Mouse (Mus musculus) MEL (cell line): ENCODE data around the gene Ankrd44. TPM values are rescaled to one million over a fixed set of nuclear protein-coding genes. Genes with fewer than 3 reads are reported as not detected.
A peak's percentile ranks its signal among the peaks of the same experiment; 100 is the strongest.

Experiments used
- DNase-seq: peaks from one replicate; pipeline ENCODE4 v3.0.0; 2011; ENCODE audit warnings: low read depth, low spot score
- H3K27ac ChIP-seq: 2 replicates; pipeline ENCODE4 v1.5.1; 2012; ENCODE audit warnings: low read depth, mild to moderate bottlenecking, control low read depth, low read length, moderate library complexity; ENCODE audit not compliant: control insufficient read depth
- H3K27me3 ChIP-seq, 2 experiments: fragments of 150-350 bp in 1 of 2; sonication (generic) in 1 of 2; 2 replicates each; pipeline ENCODE4 v1.6.1; 2012; ENCODE audit warnings: low read length in 2 of 2, mild to moderate bottlenecking in 2 of 2, improper control_type of control experiment in 1 of 2, moderate library complexity in 1 of 2; ENCODE audit not compliant: insufficient read depth in 2 of 2, control insufficient read depth in 1 of 2
- H3K36me3 ChIP-seq, 2 experiments: 2 replicates each; pipeline ENCODE4 v1.6.1; 2012 to 2014; ENCODE audit warnings: low read length in 2 of 2, improper control_type of control experiment in 1 of 2, inconsistent platforms in 1 of 2, mild to moderate bottlenecking in 1 of 2; ENCODE audit not compliant: insufficient read depth in 2 of 2, control insufficient read depth in 1 of 2
- H3K4me1 ChIP-seq, 2 experiments: fragments of 150-350 bp in 1 of 2; sonication (generic) in 1 of 2; 2 replicates each; pipeline ENCODE4 v1.6.1; 2012; ENCODE audit warnings: low read length in 2 of 2, improper control_type of control experiment in 1 of 2, mild to moderate bottlenecking in 1 of 2; ENCODE audit not compliant: insufficient read depth in 2 of 2, control insufficient read depth in 1 of 2
- H3K4me3 ChIP-seq, 2 experiments: fragments of 150-350 bp in 1 of 2; sonication (generic) in 1 of 2; 2 replicates each; pipeline ENCODE4 v1.5.1; 2012; ENCODE audit warnings: low read depth in 2 of 2, low read length in 2 of 2, mild to moderate bottlenecking in 2 of 2, moderate library complexity in 2 of 2, control low read depth in 1 of 2, improper control_type of control experiment in 1 of 2; ENCODE audit not compliant: control insufficient read depth in 1 of 2, insufficient read depth in 1 of 2
- H3K79me2 ChIP-seq: 2 replicates; pipeline ENCODE4 v1.6.1; 2012; ENCODE audit warnings: mild to moderate bottlenecking, low read length, moderate library complexity; ENCODE audit not compliant: control insufficient read depth, poor library complexity, insufficient read depth
- H3K9ac ChIP-seq: 2 replicates; pipeline ENCODE4 v1.6.1; 2012; ENCODE audit warnings: low read depth, mild to moderate bottlenecking, control low read depth, low read length, moderate library complexity; ENCODE audit not compliant: control insufficient read depth, poor library complexity, severe bottlenecking
- H3K9me3 ChIP-seq: fragments of 150-350 bp; sonication (generic); replicated peaks from 2 replicates; pipeline ENCODE4 v1.6.1; 2012; ENCODE audit warnings: mild to moderate bottlenecking, low read length, improper control_type of control experiment, moderate library complexity; ENCODE audit not compliant: insufficient read depth
- CHD2 ChIP-seq: IDR thresholded peaks from 2 replicates; pipeline ENCODE4 v1.6.1; 2011; ENCODE audit warnings: low read length, improper control_type of control experiment
- EP300 ChIP-seq, 2 experiments: IDR thresholded peaks; 2 replicates each; pipeline ENCODE4 v1.6.1; 2011; ENCODE audit warnings: improper control_type of control experiment in 2 of 2, low read length in 2 of 2, low read depth in 1 of 2, mild to moderate bottlenecking in 1 of 2
- ETS1 ChIP-seq: IDR thresholded peaks from 2 replicates; pipeline ENCODE4 v1.6.1; 2012; ENCODE audit warnings: low read depth, mild to moderate bottlenecking, inconsistent platforms, low read length, improper control_type of control experiment, moderate library complexity
- GABPA ChIP-seq: IDR thresholded peaks from 2 replicates; pipeline ENCODE4 v1.6.1; 2012; ENCODE audit warnings: low read depth, mild to moderate bottlenecking, inconsistent platforms, low read length, improper control_type of control experiment, moderate library complexity
- GATA1 ChIP-seq: IDR thresholded peaks from 2 replicates; pipeline ENCODE4 v1.6.1; 2011; ENCODE audit warnings: low read depth, low read length, improper control_type of control experiment
- HCFC1 ChIP-seq: IDR thresholded peaks from 2 replicates; pipeline ENCODE4 v1.6.1; 2012; ENCODE audit warnings: low read depth, mild to moderate bottlenecking, inconsistent platforms, low read length, improper control_type of control experiment, moderate library complexity
- MAFK ChIP-seq: IDR thresholded peaks from 2 replicates; pipeline ENCODE4 v1.6.1; 2011; ENCODE audit warnings: low read depth, mild to moderate bottlenecking, low read length, improper control_type of control experiment, borderline replicate concordance
- MYB ChIP-seq: IDR thresholded peaks from 2 replicates; pipeline ENCODE4 v1.6.1; 2011; ENCODE audit warnings: mild to moderate bottlenecking, low read depth, low read length, improper control_type of control experiment
- NRF1 ChIP-seq: IDR thresholded peaks from 2 replicates; pipeline ENCODE4 v1.6.1; 2014; ENCODE audit warnings: low read depth, mild to moderate bottlenecking, inconsistent platforms, low read length, improper control_type of control experiment, moderate library complexity; ENCODE audit not compliant: poor library complexity, insufficient read depth, severe bottlenecking
- POLR2A ChIP-seq, 2 experiments: IDR thresholded peaks; 2 replicates each; pipeline ENCODE4 v1.6.1; 2011 to 2012; ENCODE audit warnings: low read length in 2 of 2, mild to moderate bottlenecking in 2 of 2, control low read depth in 1 of 2, improper control_type of control experiment in 1 of 2, low read depth in 1 of 2, moderate library complexity in 1 of 2; ENCODE audit not compliant: control insufficient read depth in 1 of 2, insufficient read depth in 1 of 2, poor library complexity in 1 of 2
- RAD21 ChIP-seq: IDR thresholded peaks from 2 replicates; pipeline ENCODE4 v1.6.1; 2011; ENCODE audit warnings: mild to moderate bottlenecking, low read depth, low read length, improper control_type of control experiment
- SIN3A ChIP-seq: IDR thresholded peaks from 2 replicates; pipeline ENCODE4 v1.6.1; 2012; ENCODE audit warnings: low read length, improper control_type of control experiment, inconsistent platforms
- SMC3 ChIP-seq: IDR thresholded peaks from 2 replicates; pipeline ENCODE4 v1.6.1; 2011; ENCODE audit warnings: low read depth, low read length, improper control_type of control experiment
- TCF12 ChIP-seq: IDR thresholded peaks from 2 replicates; pipeline ENCODE4 v1.6.1; 2014; ENCODE audit warnings: low read depth, mild to moderate bottlenecking, inconsistent platforms, low read length, improper control_type of control experiment, moderate library complexity
- ZC3H11A ChIP-seq: IDR thresholded peaks from 2 replicates; pipeline ENCODE4 v1.6.1; 2012; ENCODE audit warnings: low read depth, mild to moderate bottlenecking, inconsistent platforms, low read length, improper control_type of control experiment
- polyA plus RNA-seq, 2 experiments: library from polyadenylated mRNA; stranded (reverse) in 1 of 2; unstranded in 1 of 2; fragments of >175 nt in 1 of 2; fragments of >200 nt in 1 of 2; gene quantifications; 2 replicates each; pipeline versions ENCODE4 v1.2.1 to v1.2.4; 2012; ENCODE audit warnings: low replicate concordance in 2 of 2, low read depth in 1 of 2; ENCODE audit not compliant: insufficient read length in 2 of 2, insufficient read depth in 1 of 2, missing spikeins in 1 of 2
- total RNA-seq: library from RNA; depleted of rRNA; stranded (reverse); fragments of 300-350 nt; gene quantifications from 2 replicates; pipeline ENCODE4 v1.2.3, GENCODE M21; 2012

Gene Ankrd44
- total and polyA plus RNA-seq, 3 experiments = 2.3 to 4.4 TPM; not detected in 1

DNA sequence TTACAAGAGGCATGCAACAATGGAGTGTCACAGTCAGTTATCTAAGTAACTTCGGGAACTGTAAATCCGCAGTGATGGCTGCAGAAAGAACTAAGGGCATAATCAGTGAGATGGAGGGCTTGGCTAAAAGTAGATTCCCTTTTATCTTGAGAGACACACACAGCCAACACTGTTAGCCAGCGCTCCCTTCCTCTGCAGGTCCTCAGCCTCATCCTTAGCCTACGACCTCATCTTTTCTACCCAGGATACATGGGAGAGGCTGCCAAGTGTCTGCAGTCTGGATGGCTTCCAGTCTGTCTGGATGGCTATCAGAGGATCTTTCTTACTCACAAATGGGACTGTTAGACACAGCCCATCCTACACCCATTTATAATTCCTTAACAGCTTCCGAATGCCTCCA lies 185.3 kb downstream of the Ankrd44 start:
- Histone ChIP-seq H3K36me3 (peaks cover 0 to 11% of the 10 kb centered on the region in 2 experiments; a peak in 2 of 4 replicates), H3K79me2 (no peaks in the 10 kb centered on the region), H3K27me3 (no peaks in the 10 kb centered on the region), H3K27ac (no peak overlapping the region), H3K4me1 (peaks cover 5 to 9% of the 10 kb centered on the region in 2 experiments; a peak in 2 of 4 replicates)
- DNase-seq = peak; percentile 62
- TF ChIP-seq ETS1 = peak; percentile 58
- TF ChIP-seq ZC3H11A = no peak
- TF ChIP-seq TCF12 = peak; percentile 68
- peak; percentile 52 for TF ChIP-seq GATA1
- no peak for TF ChIP-seq GABPA
- TF ChIP-seq RAD21 = no peak
- peak; percentile 39 to 51; a peak in 2 of 4 replicates for TF ChIP-seq EP300 (IDR thresholded peaks at IDR 0.05; ENCODE audit: low read depth in 1 of 2, low read length in 2 of 2)
- no peak for TF ChIP-seq MYB
- TF ChIP-seq SIN3A = no peak
- TF ChIP-seq MAFK = no peak
- no peak for TF ChIP-seq HCFC1
- TF ChIP-seq, all 39 proteins: peak for 4
- Histone ChIP-seq H3K9ac (no peak overlapping the region), H3K4me3 (no peak overlapping the region), H3K9me3 (no peaks in the 10 kb centered on the region)

DNA sequence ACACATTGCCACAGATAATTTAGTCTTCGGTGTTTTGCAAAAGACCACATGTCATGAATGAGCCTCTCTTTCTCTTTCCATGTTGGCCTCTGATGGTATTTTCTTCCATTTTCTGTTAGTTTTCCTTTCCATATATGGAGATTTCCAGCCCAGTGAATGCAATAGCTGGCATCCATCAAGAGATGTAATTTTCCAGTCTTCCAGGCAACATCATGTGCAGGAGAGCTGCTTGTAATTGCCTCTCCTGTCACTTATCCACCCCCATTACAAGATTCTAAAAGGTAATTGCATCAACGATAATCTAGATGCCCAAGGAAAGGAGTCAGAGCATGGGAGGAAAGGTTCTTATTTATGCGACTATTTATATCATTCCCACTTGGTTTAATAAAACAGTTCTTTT lies 188.7 kb downstream of the Ankrd44 start:
- H3K27me3 ChIP-seq = no peaks in the 10 kb centered on the region
- H3K9ac ChIP-seq = no peak overlapping the region
- TF ChIP-seq NRF1 (no peak), CHD2 (no peak), SMC3 (no peak), ZC3H11A (no peak), RAD21 (no peak), GATA1 (no peak), POLR2A (IDR thresholded peaks at IDR 0.05; ENCODE audit: control insufficient read depth in 1 of 2, insufficient read depth in 1 of 2, low read depth in 1 of 2, low read length in 2 of 2, poor library complexity in 1 of 2) (no peak)
- H3K9me3 ChIP-seq = no peaks in the 10 kb centered on the region
- DNase-seq = no peak
- H3K27ac ChIP-seq = no peak overlapping the region
- H3K4me1 ChIP-seq = 0 out of 4 replicates have a peak, but pooled peaks cover 0 to 7% of the 10 kb centered on the region in 2 experiments
- no peaks in the 10 kb centered on the region for H3K79me2 ChIP-seq
- no peak overlapping the region for H3K4me3 ChIP-seq
- H3K36me3 ChIP-seq = peaks cover 0 to 5% of the 10 kb centered on the region in 2 experiments; a peak in 2 of 4 replicates
